8 mouse cellular contexts compared by ENCODE assay signal in genomic region chr19:40345684-40346083, GRCm38 (mm10).
DNase-seq lines count a peak whose midpoint lies in the region; ATAC-seq and TF ChIP-seq lines count a peak whose summit lies in the region.

No protein-coding gene starts in this region.

- ATAC-seq in limb, embryonic 14.5 days (ENCODE audit: low FRiP score, low read depth): no peak

- no peak overlapping the region for H3K4me2 ChIP-seq in limb, embryonic 14.5 days (replicated peaks; ENCODE audit: low read depth, low read length, severe bottlenecking)

- no peak for TF ChIP-seq POLR2A in limb, embryonic 14.5 days (IDR thresholded peaks at IDR 0.05; ENCODE audit: borderline replicate concordance, extremely low read depth, insufficient read depth, insufficient read length)

- DNase-seq in layer of hippocampus, adult 2 months (ENCODE audit: low spot score in 2 of 2): peak in 1 of 2 experiments; percentile 58
- DNase-seq in layer of hippocampus, adult 9-10 months (ENCODE audit: low spot score): no peak
- DNase-seq in ES-E14 (ENCODE audit: low read depth, low spot score): peak; percentile 79
- peak; percentile 52 for DNase-seq in cerebellum, adult 8-10 months
- peak; percentile 66 to 77 for DNase-seq in heart, postnatal 10 days
- peak; percentile 58 for DNase-seq in limb, embryonic 14.5 days (ENCODE audit: low spot score)
- peak; percentile 82 for DNase-seq in retina, embryonic 14.5 days (ENCODE audit: low spot score)
- no peak for DNase-seq in frontal cortex, postnatal 25 days (ENCODE audit: low spot score in 2 of 2)

- no peaks in the 10 kb centered on the region for H3K9me3 ChIP-seq in ES-E14 (ENCODE audit: control insufficient read depth, insufficient read depth, low read depth, low read length)
- no peaks in the 10 kb centered on the region for H3K9me3 ChIP-seq in limb, embryonic 14.5 days (ENCODE audit: control insufficient read depth, low read length)

- 25% methylated on average over 5 of the region's 5 CpGs for WGBS in limb, embryonic 14.5 days

- H3K27me3 ChIP-seq in limb, embryonic 14.5 days (ENCODE audit: control insufficient read depth, insufficient read depth, low read length): no peaks in the 10 kb centered on the region

- H3K36me3 ChIP-seq in ES-E14 (ENCODE audit: control insufficient read depth, insufficient read depth, low read length, poor library complexity, severe bottlenecking): no peaks in the 10 kb centered on the region
- peaks cover 2% of the 10 kb centered on the region; the same call in 1 of the 2 replicates for H3K36me3 ChIP-seq in limb, embryonic 14.5 days (ENCODE audit: control insufficient read depth, insufficient read depth, low read length)

- intact Hi-C loops in heart, postnatal 10 days (cut with DNase I): no loop called here

- no peak overlapping the region for H3K9ac ChIP-seq in ES-E14 (ENCODE audit: insufficient read depth, low read depth, low read length, poor library complexity, severe bottlenecking)
- no peak overlapping the region for H3K9ac ChIP-seq in limb, embryonic 14.5 days (ENCODE audit: low read depth, low read length, severe bottlenecking)

- in situ Hi-C loops in ES-E14 (cut with MboI; ENCODE audit: low sequenced_read_pairs in 2 of 2, unreplicated experiment in 2 of 2): loop anchor here in 1 of 2 experiments (25.0 kb wide), 1 partner anchor 192 kb away; no protein-coding TSS in a partner anchor

- no peak overlapping the region for H3K4me3 ChIP-seq in layer of hippocampus, adult 2 months
- H3K4me3 ChIP-seq in ES-E14 (ENCODE audit: insufficient read depth in 1 of 2, low read depth in 1 of 2, low read length in 2 of 2, poor library complexity in 1 of 2, severe bottlenecking in 1 of 2): no peak overlapping the region
- no peak overlapping the region for H3K4me3 ChIP-seq in limb, embryonic 14.5 days (replicated peaks; ENCODE audit: low read length)

- H3K4me1 ChIP-seq in ES-E14 (ENCODE audit: control insufficient read depth in 2 of 2, insufficient read depth in 2 of 2, low read length in 2 of 2, poor library complexity in 1 of 2): peaks cover 8 to 9% of the 10 kb centered on the region in 2 experiments
- no peaks in the 10 kb centered on the region for H3K4me1 ChIP-seq in limb, embryonic 14.5 days (ENCODE audit: control insufficient read depth, insufficient read depth, low read length)

- peak; percentile 93 for TF ChIP-seq CTCF in layer of hippocampus, adult 2 months (conservative IDR thresholded peaks at IDR 0.05)

- peak overlapping the region; percentile 82 for H3K27ac ChIP-seq in layer of hippocampus, adult 2 months
- no peak overlapping the region for H3K27ac ChIP-seq in ES-E14 (ENCODE audit: insufficient read depth, low read depth, low read length, poor library complexity, severe bottlenecking)
- H3K27ac ChIP-seq in limb, embryonic 14.5 days (replicated peaks; ENCODE audit: low read depth, low read length): no peak overlapping the region

TF ChIP-seq in ES-E14, 5 proteins besides CTCF, POLR2A, EP300 and RAD21:
- no peak for TF ChIP-seq CHD2 (IDR thresholded peaks at IDR 0.05; ENCODE audit: low read depth, low read length)
- 0 out of 2 replicates have a peak, but pooled peaks have one; percentile 8 for TF ChIP-seq ZNF384 (IDR thresholded peaks at IDR 0.05; ENCODE audit: low read depth, low read length)
- TF ChIP-seq HCFC1 (IDR thresholded peaks at IDR 0.05; ENCODE audit: borderline replicate concordance, insufficient read depth, low read length): no peak
- no peak for TF ChIP-seq ZC3H11A (IDR thresholded peaks at IDR 0.05; ENCODE audit: borderline replicate concordance, low read depth, low read length)
- TF ChIP-seq MAFK (IDR thresholded peaks at IDR 0.05; ENCODE audit: insufficient read depth, low read depth, low read length): no peak

Comparison
In these comparisons a context has a peak if more than half of its experiments do, and no peak if none do; other contexts are left out.
1. DNase-seq: peak in ES-E14 (single experiment), cerebellum, adult 8-10 months (single experiment), heart, postnatal 10 days (2 of 2), limb, embryonic 14.5 days (single experiment) and retina, embryonic 14.5 days (single experiment); none in layer of hippocampus, adult 9-10 months (single experiment) and frontal cortex, postnatal 25 days (0 of 2).